Mouse (Mus musculus) C2C12 (cell line): ENCODE measurements around the gene Mrtfb.

Experiments
- CEBPB ChIP-seq: IDR thresholded peaks from one replicate; pipeline ENCODE4 v1.6.1; 2011; ENCODE audit warnings: low read depth, mild to moderate bottlenecking, control low read depth, moderate library complexity
- CTCF ChIP-seq: IDR thresholded peaks from one replicate; pipeline ENCODE4 v1.5.1; 2011; ENCODE audit not compliant: control insufficient read depth, insufficient read depth, insufficient read length
- FOSL1 ChIP-seq: IDR thresholded peaks from one replicate; pipeline ENCODE4 v1.8.0; 2011; ENCODE audit warnings: mild to moderate bottlenecking, low read length; ENCODE audit not compliant: poor library complexity, insufficient read depth, severe bottlenecking
- MAX ChIP-seq: IDR thresholded peaks from one replicate; pipeline ENCODE4 v1.6.1; 2011; ENCODE audit warnings: mild to moderate bottlenecking, control low read depth
- MYOD1 ChIP-seq: IDR thresholded peaks from one replicate; pipeline ENCODE4 v1.6.1; 2011; ENCODE audit warnings: low read depth; ENCODE audit not compliant: control insufficient read depth, insufficient read length
- MYOG ChIP-seq: IDR thresholded peaks from one replicate; pipeline ENCODE4 v1.6.1; 2011; ENCODE audit not compliant: control insufficient read depth, insufficient read length; ENCODE audit errors: extremely low read depth
- USF1 ChIP-seq: IDR thresholded peaks from one replicate; pipeline ENCODE4 v1.6.1; 2011; ENCODE audit warnings: low read depth, mild to moderate bottlenecking, control low read depth, moderate library complexity

- TF ChIP-seq CTCF, result no peak
- no peak for TF ChIP-seq USF1
- TF ChIP-seq MAX, result no peak
- no peak for TF ChIP-seq CEBPB
- no peak for TF ChIP-seq MYOD1
- no peak for TF ChIP-seq FOSL1
- TF ChIP-seq MYOG, result no peak
Measured at GRCm38 (mm10) chr16:13448706-13449090, 192.4 kb downstream of the Mrtfb start.
